Mouse (Mus musculus) kidney, adult 2 months (tissue): ENCODE data around the gene Mroh3. TPM values are rescaled to one million over a fixed set of nuclear protein-coding genes. Genes with fewer than 3 reads are reported as not detected.
A peak's percentile ranks its signal among the peaks of the same experiment; 100 is the strongest.

Source experiments
- DNase-seq: peaks from one replicate; pipeline ENCODE4 v3.0.0; 2021
- H3K27ac ChIP-seq: fragments of 200-500 bp; 2 replicates; pipeline ENCODE4 v1.5.1; 2012; ENCODE audit warnings: low read depth, low read length, control low read depth, inconsistent platforms; ENCODE audit not compliant: insufficient read depth
- H3K27me3 ChIP-seq: fragments of 200-500 bp; replicated peaks from 2 replicates; pipeline ENCODE4 v1.6.1; 2012; ENCODE audit warnings: mild to moderate bottlenecking, moderate library complexity, low read length, inconsistent platforms; ENCODE audit not compliant: control insufficient read depth, insufficient read depth
- H3K36me3 ChIP-seq: fragments of 200-500 bp; 2 replicates; pipeline ENCODE4 v1.6.1; 2012; ENCODE audit warnings: mild to moderate bottlenecking, moderate library complexity, low read length, inconsistent platforms; ENCODE audit not compliant: control insufficient read depth, insufficient read depth
- H3K4me1 ChIP-seq: fragments of 200-500 bp; 2 replicates; pipeline ENCODE4 v1.6.1; 2011; ENCODE audit warnings: low read length; ENCODE audit not compliant: control insufficient read depth, insufficient read depth
- H3K4me3 ChIP-seq: fragments of 200-500 bp; 2 replicates; pipeline ENCODE4 v1.5.1; 2011; ENCODE audit warnings: mild to moderate bottlenecking, low read depth, low read length, control low read depth; ENCODE audit not compliant: insufficient read depth
- CTCF ChIP-seq: fragments of 200-500 bp; conservative IDR thresholded peaks from 2 replicates; pipeline ENCODE4 v1.5.1; 2011; ENCODE audit warnings: low read depth, mild to moderate bottlenecking, control low read depth, low read length, moderate library complexity, mixed read lengths; ENCODE audit not compliant: insufficient read depth, insufficient read length
- POLR2A ChIP-seq: fragments of 200-500 bp; IDR thresholded peaks from one replicate; pipeline ENCODE4 v1.6.1; 2011; ENCODE audit warnings: low read depth, low read length, control low read depth
- WGBS: fragments of 180-500 bp; shearing (Covaris S2); methylation state at CpG from one replicate; pipeline ENCODE4 v1.1.7; 2018; 5-methylcytosine and 5-hydroxymethylcytosine counted together
- polyA plus RNA-seq: library from polyadenylated mRNA; depleted of rRNA; stranded (reverse); fragments of >200 nt; gene quantifications from 2 replicates; pipeline ENCODE4 v1.2.3, GENCODE M21; 2012

Gene Mroh3
- polyA plus RNA-seq, 1 experiment: 0.44 TPM

- DNase-seq: peak; percentile 85
- Histone ChIP-seq H3K4me3 (peak overlapping the region; percentile 64), H3K27me3 (no peaks in the 10 kb centered on the region), H3K27ac (peak overlapping the region; percentile 82), H3K36me3 (no peaks in the 10 kb centered on the region), H3K4me1 (peaks cover 18% of the 10 kb centered on the region)
- TF ChIP-seq POLR2A: no peak
- no peak for TF ChIP-seq CTCF
- 30% methylated on average over 6 of the region's 6 CpGs for WGBS
These were observed 16.4 kb upstream of the Mroh3 start for GRCm38 (mm10) chr1:136229040-136229373.

DNA sequence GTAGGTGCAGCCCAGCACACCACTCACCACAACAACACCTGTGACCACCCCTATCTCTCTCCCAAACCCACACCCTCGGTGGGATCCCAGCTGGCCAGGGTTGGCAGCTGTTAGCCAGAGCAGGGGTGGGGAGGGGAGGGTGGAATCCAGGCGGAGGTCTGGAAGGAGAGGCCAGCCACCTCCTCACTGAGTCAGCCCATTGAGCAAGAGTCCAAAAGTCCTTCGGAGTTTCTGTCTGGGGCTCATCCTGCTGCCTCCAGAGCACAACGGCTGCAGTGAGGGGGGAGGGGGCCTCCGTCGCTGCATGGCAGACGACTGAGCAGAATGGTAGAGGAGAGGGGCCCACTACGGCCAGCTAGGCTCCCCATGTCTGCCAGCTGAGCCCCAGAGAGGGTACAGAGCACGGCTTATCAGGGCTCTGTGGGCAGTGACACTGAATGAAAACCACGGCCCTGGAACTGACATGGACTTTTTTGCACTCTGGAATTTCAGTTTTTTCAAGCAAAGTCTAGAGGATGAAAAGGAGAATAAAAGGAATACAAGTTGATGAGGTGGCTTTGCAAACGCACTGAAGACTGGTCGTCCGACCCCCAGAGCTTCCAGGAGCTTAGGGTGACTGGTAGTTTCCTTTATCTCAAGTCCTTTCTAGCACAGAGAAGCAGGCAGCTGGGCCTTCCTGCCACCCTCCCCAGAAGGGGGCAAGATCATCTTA, 15.9 kb upstream of the Mroh3 start:
- Histone ChIP-seq H3K4me1 (peaks cover 23% of the 10 kb centered on the region), H3K36me3 (no peaks in the 10 kb centered on the region), H3K27ac (peak overlapping the region; percentile 96), H3K4me3 (peak overlapping the region; percentile 8; the same call in 1 of the 2 replicates), H3K27me3 (no peaks in the 10 kb centered on the region)
- peak; percentile 90 for DNase-seq
- TF ChIP-seq POLR2A (no peak), CTCF (no peak)
- WGBS: 25% methylated on average over 13 of the region's 13 CpGs

- no peaks in the 10 kb centered on the region for H3K36me3 ChIP-seq
- DNase-seq: peak; percentile 96
- H3K27ac ChIP-seq: peak overlapping the region; percentile 96
- WGBS: 38% methylated on average over 4 of the region's 4 CpGs
- no peak overlapping the region for H3K4me3 ChIP-seq
- H3K4me1 ChIP-seq: peaks cover 26% of the 10 kb centered on the region
- H3K27me3 ChIP-seq: no peaks in the 10 kb centered on the region
- TF ChIP-seq POLR2A (no peak), CTCF (no peak)
These were observed 15.2 kb upstream of the Mroh3 start for GRCm38 (mm10) chr1:136227870-136228269.

DNA sequence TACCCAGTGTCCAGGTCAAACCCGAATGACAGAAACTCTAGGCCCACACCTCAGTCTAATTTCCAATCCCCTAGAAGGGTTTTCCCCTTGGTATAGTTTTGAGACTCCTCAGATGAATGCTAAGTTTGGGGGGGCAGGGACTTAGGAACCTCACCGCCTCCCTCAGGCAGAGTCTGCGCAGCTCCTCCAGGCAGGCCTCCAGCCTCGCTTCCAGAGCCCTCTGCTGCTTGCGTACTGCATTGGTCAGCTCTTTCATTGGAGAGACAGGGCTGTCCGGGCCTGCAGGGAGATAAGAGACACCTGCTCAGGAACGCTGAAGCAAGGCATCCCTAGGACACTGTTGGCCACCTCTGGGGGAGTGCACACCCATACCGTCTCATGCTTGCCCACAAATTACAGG, 14.0 kb upstream of the Mroh3 start:
- Histone ChIP-seq H3K27ac (no peak overlapping the region), H3K4me1 (peaks cover 29% of the 10 kb centered on the region), H3K4me3 (no peak overlapping the region), H3K27me3 (no peaks in the 10 kb centered on the region), H3K36me3 (no peaks in the 10 kb centered on the region)
- WGBS: 81% methylated on average over 8 of the region's 8 CpGs
- no peak for DNase-seq
- TF ChIP-seq POLR2A (no peak), CTCF (no peak)

- H3K4me1 ChIP-seq: peaks cover 29% of the 10 kb centered on the region
- WGBS: 97% methylated on average over 8 of the region's 8 CpGs
- DNase-seq: no peak
- no peaks in the 10 kb centered on the region for H3K36me3 ChIP-seq
- H3K27me3 ChIP-seq: no peaks in the 10 kb centered on the region
- H3K27ac ChIP-seq: no peak overlapping the region
- no peak for TF ChIP-seq CTCF
- no peak for TF ChIP-seq POLR2A
- no peak overlapping the region for H3K4me3 ChIP-seq
These were observed 13.2 kb upstream of the Mroh3 start for GRCm38 (mm10) chr1:136225846-136226245.

- 72% methylated on average over 10 of the region's 10 CpGs for WGBS
- no peaks in the 10 kb centered on the region for H3K36me3 ChIP-seq
- no peak for TF ChIP-seq CTCF
- TF ChIP-seq POLR2A: no peak
- no peak for DNase-seq
- no peak overlapping the region for H3K4me3 ChIP-seq
- H3K4me1 ChIP-seq: peaks cover 29% of the 10 kb centered on the region
- H3K27ac ChIP-seq: no peak overlapping the region
- H3K27me3 ChIP-seq: no peaks in the 10 kb centered on the region
These were observed 11.2 kb upstream of the Mroh3 start for GRCm38 (mm10) chr1:136223758-136224342.

- WGBS: 53% methylated on average over 10 of the region's 10 CpGs
- no peak for TF ChIP-seq CTCF
- TF ChIP-seq POLR2A: no peak
- Histone ChIP-seq H3K4me1 (peaks cover 24% of the 10 kb centered on the region; the same call in 1 of the 2 replicates), H3K4me3 (no peak overlapping the region), H3K36me3 (no peaks in the 10 kb centered on the region), H3K27me3 (no peaks in the 10 kb centered on the region), H3K27ac (peak overlapping the region; percentile 13; the same call in 1 of the 2 replicates)
- DNase-seq: peak; percentile 67
These were observed 9.8 kb upstream of the Mroh3 start for GRCm38 (mm10) chr1:136222386-136222785.
